Mouse (Mus musculus) small intestine, adult 2 months (tissue): ENCODE measurements around the gene Nckap5.

ENCODE experiments used
- CTCF ChIP-seq: fragments of 200-500 bp; IDR thresholded peaks from 2 replicates; pipeline ENCODE4 v1.5.1; 2012; ENCODE audit warnings: low read depth, mild to moderate bottlenecking, control low read depth, inconsistent platforms, low read length, moderate library complexity, mixed read lengths; ENCODE audit not compliant: insufficient replicate concordance, insufficient read length; ENCODE audit errors: extremely low read depth
- POLR2A ChIP-seq: fragments of 200-500 bp; IDR thresholded peaks from 2 replicates; pipeline ENCODE4 v1.6.1; 2012; ENCODE audit warnings: low read depth, mild to moderate bottlenecking, control low read depth, inconsistent platforms, low read length, moderate library complexity

- no peak for TF ChIP-seq POLR2A
- TF ChIP-seq CTCF, result no peak
These were observed 680.6 kb downstream of the Nckap5 start for GRCm38 (mm10) chr1:126149966-126150365.
